Mouse (Mus musculus): ENCODE results near the gene Tango6. TPM values are rescaled to one million over a fixed set of nuclear protein-coding genes. Genes with fewer than 3 reads are reported as not detected.

The Tango6 gene
- polyA plus RNA-seq, 1 experiment, result 3.6 TPM

DNA sequence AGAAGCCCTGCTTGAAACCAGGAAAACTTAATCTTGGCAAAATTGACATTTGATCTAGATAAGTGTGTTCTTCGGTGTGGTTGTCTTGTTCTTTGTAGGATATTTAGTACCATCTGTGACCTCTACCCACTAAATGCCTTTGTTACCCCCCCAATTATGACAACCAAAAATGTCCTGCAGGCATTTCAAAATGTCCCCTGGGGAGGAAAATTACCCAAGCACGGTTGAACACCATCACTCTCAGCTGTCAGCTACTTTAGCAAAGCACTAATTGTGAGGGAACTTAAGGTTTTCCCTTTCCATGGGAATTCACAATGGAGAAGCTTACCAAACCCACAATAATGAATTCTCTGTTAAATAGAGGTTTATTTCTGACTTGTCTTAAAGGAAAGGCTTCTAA lies 41.1 kb downstream of the Tango6 start:
- no peak for TF ChIP-seq CTCF (IDR thresholded peaks at IDR 0.05; ENCODE audit: extremely low read depth, insufficient read depth, insufficient read length, insufficient replicate concordance)
- no peak for TF ChIP-seq POLR2A (IDR thresholded peaks at IDR 0.05; ENCODE audit: low read depth, low read length)
- peaks cover 11% of the 10 kb centered on the region for H3K36me3 ChIP-seq (ENCODE audit: control insufficient read depth, insufficient read depth, low read length)
- 71% methylated on average over 2 of the region's 2 CpGs for WGBS
- no peaks in the 10 kb centered on the region for H3K27me3 ChIP-seq (ENCODE audit: control insufficient read depth, insufficient read depth, low read length)
- DNase-seq (ENCODE audit: low read depth in 1 of 2, low spot score in 2 of 2), result no peak
- H3K27ac ChIP-seq (ENCODE audit: insufficient read depth, low read length), result no peak overlapping the region
- H3K4me1 ChIP-seq (ENCODE audit: control insufficient read depth, insufficient read depth, insufficient read length), result no peaks in the 10 kb centered on the region
- no peak overlapping the region for H3K4me3 ChIP-seq (ENCODE audit: extremely low read depth, insufficient read depth, insufficient read length)

DNA sequence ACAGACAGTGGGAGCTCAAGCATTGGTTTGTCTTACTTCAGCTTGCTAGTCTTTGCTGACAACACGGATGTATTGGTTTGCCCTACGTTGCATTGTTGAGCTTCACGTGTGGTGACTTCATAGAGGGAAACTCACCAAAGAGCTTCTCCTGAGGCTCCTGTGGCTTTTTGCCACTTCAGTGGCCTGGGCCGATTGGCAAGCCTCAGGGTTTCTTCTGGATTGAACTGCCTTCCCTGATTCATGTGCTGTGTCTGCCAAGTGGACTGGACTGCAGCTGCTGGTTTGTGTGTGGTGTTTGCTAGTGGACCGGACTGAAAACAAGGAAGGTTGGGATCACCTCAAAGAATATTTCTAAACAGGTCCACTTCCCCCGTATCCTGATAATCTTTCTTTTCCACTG lies 43.7 kb downstream of the Tango6 start:
- Histone ChIP-seq H3K27me3 (ENCODE audit: control insufficient read depth, insufficient read depth, low read length) (no peaks in the 10 kb centered on the region), H3K36me3 (ENCODE audit: control insufficient read depth, insufficient read depth, low read length) (peaks cover 8% of the 10 kb centered on the region), H3K4me3 (ENCODE audit: extremely low read depth, insufficient read depth, insufficient read length) (no peak overlapping the region), H3K27ac (ENCODE audit: insufficient read depth, low read length) (no peak overlapping the region), H3K4me1 (ENCODE audit: control insufficient read depth, insufficient read depth, insufficient read length) (no peaks in the 10 kb centered on the region)
- no peak for TF ChIP-seq POLR2A (IDR thresholded peaks at IDR 0.05; ENCODE audit: low read depth, low read length)
- TF ChIP-seq CTCF (IDR thresholded peaks at IDR 0.05; ENCODE audit: extremely low read depth, insufficient read depth, insufficient read length, insufficient replicate concordance), result no peak
- 93% methylated on average over 6 of the region's 6 CpGs for WGBS
- DNase-seq (ENCODE audit: low read depth in 1 of 2, low spot score in 2 of 2), result no peak

DNA sequence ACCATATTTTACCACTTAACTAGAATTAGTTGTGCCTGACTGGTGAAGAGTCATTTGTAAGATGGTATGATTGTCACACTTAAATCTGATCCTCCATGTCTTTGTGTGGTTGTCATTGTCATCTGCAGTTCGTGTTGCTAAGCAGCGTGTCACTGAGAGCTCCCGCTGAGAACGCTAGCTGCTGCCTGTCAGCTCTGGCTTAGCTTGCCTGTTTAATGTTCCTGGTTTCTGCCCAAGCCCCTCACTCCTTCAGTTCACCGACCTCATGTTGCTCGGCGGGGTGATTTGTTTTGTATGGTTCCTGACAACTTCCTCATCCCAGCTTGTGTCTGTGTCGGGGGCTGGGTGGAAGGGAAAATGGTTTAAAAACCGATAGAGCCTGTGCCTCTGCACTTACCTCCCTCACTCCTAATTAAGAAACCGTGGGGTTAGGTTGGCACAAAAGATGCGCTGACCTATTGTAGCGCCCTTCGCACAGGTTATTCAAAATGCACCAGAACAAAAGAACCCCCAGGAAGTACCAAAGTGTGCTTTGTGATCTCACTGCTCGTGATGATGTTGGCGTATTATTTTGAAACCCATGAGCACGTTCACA lies 44.5 kb downstream of the Tango6 start:
- H3K36me3 ChIP-seq (ENCODE audit: control insufficient read depth, insufficient read depth, low read length), result peaks cover 8% of the 10 kb centered on the region
- 48% methylated on average over 16 of the region's 16 CpGs for WGBS
- TF ChIP-seq CTCF (IDR thresholded peaks at IDR 0.05; ENCODE audit: extremely low read depth, insufficient read depth, insufficient read length, insufficient replicate concordance) (no peak), POLR2A (IDR thresholded peaks at IDR 0.05; ENCODE audit: low read depth, low read length) (no peak)
- H3K4me3 ChIP-seq (ENCODE audit: extremely low read depth, insufficient read depth, insufficient read length), result no peak overlapping the region
- no peaks in the 10 kb centered on the region for H3K27me3 ChIP-seq (ENCODE audit: control insufficient read depth, insufficient read depth, low read length)
- no peak for DNase-seq (ENCODE audit: low read depth in 1 of 2, low spot score in 2 of 2)
- no peak overlapping the region for H3K27ac ChIP-seq (ENCODE audit: insufficient read depth, low read length)
- H3K4me1 ChIP-seq (ENCODE audit: control insufficient read depth, insufficient read depth, insufficient read length), result no peaks in the 10 kb centered on the region

DNA sequence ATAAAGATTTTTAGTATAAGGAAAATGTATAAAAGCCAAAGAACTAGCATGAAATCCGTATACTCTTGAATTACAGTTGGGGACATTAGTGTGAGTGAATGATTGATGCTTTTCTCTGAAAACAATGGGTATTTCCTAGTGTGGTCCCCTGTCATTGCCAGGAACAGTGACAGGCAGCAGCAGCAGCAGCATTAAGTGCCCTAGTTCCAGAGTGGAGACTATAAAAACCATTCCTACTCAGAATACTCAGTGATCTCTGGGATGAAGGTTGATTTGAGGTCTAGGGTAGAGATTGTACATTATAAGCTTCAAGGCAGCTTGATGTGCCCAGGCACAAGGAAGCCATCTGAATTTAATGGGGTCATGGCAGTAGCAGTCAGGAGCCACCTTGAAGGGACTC lies 45.0 kb downstream of the Tango6 start:
- no peak for DNase-seq (ENCODE audit: low read depth in 1 of 2, low spot score in 2 of 2)
- Histone ChIP-seq H3K27me3 (ENCODE audit: control insufficient read depth, insufficient read depth, low read length) (no peaks in the 10 kb centered on the region), H3K4me1 (ENCODE audit: control insufficient read depth, insufficient read depth, insufficient read length) (no peaks in the 10 kb centered on the region), H3K27ac (ENCODE audit: insufficient read depth, low read length) (no peak overlapping the region), H3K4me3 (ENCODE audit: extremely low read depth, insufficient read depth, insufficient read length) (no peak overlapping the region), H3K36me3 (ENCODE audit: control insufficient read depth, insufficient read depth, low read length) (peaks cover 7% of the 10 kb centered on the region)
- no peak for TF ChIP-seq CTCF (IDR thresholded peaks at IDR 0.05; ENCODE audit: extremely low read depth, insufficient read depth, insufficient read length, insufficient replicate concordance)
- no peak for TF ChIP-seq POLR2A (IDR thresholded peaks at IDR 0.05; ENCODE audit: low read depth, low read length)
- 87% methylated on average over 1 of the region's 1 CpGs for WGBS

DNA sequence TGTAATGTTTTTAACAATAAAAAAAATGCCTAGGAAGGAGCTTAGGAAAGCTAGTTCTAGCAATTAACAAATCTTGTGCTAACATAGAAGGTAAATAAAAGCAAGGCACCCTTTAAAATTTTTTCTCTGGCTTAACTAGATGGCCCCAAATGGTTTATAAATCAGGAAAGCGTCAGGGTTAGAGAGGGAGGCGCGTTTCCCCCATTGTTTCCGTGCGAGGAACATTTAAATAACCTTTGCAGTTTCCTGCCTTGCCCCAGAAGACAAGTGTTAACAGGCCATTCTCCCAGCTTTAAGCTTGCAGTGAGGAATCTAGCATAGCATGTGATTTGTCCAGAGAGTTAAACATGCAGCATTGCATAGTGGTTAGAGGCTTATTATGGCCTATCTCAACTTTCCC lies 50.1 kb downstream of the Tango6 start:
- no peak for TF ChIP-seq CTCF (IDR thresholded peaks at IDR 0.05; ENCODE audit: extremely low read depth, insufficient read depth, insufficient read length, insufficient replicate concordance)
- TF ChIP-seq POLR2A (IDR thresholded peaks at IDR 0.05; ENCODE audit: low read depth, low read length), result no peak
- Histone ChIP-seq H3K27me3 (ENCODE audit: control insufficient read depth, insufficient read depth, low read length) (no peaks in the 10 kb centered on the region), H3K27ac (ENCODE audit: insufficient read depth, low read length) (no peak overlapping the region), H3K4me3 (ENCODE audit: extremely low read depth, insufficient read depth, insufficient read length) (no peak overlapping the region), H3K36me3 (ENCODE audit: control insufficient read depth, insufficient read depth, low read length) (peaks cover 3% of the 10 kb centered on the region; the same call in 1 of the 2 replicates), H3K4me1 (ENCODE audit: control insufficient read depth, insufficient read depth, insufficient read length) (peaks cover 3% of the 10 kb centered on the region)
- WGBS, result 30% methylated on average over 5 of the region's 5 CpGs
- no peak for DNase-seq (ENCODE audit: low read depth in 1 of 2, low spot score in 2 of 2)

DNA sequence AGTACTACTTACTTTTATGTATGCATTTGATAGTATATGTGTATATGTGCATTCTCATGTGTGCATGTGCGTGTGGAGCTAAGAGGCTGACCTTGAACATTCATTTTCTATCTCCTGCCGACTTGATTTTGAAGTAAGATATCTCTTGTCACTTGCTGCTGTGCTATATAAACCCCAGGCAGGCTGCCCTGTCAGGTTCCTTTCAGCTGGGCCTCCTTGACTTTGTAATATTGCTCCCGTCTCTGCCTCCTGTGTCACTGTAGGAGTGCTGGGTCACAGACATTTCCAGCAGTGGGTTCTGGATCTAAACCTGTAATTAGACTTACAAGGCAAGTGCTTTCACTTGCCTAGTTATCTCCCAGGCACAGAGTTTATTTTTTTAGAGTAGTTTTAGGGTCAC lies 50.8 kb downstream of the Tango6 start:
- WGBS, result 81% methylated on average over 3 of the region's 3 CpGs
- TF ChIP-seq POLR2A (IDR thresholded peaks at IDR 0.05; ENCODE audit: low read depth, low read length), result no peak
- no peak for TF ChIP-seq CTCF (IDR thresholded peaks at IDR 0.05; ENCODE audit: extremely low read depth, insufficient read depth, insufficient read length, insufficient replicate concordance)
- no peaks in the 10 kb centered on the region for H3K27me3 ChIP-seq (ENCODE audit: control insufficient read depth, insufficient read depth, low read length)
- no peak overlapping the region for H3K4me3 ChIP-seq (ENCODE audit: extremely low read depth, insufficient read depth, insufficient read length)
- no peak overlapping the region for H3K27ac ChIP-seq (ENCODE audit: insufficient read depth, low read length)
- DNase-seq (ENCODE audit: low read depth in 1 of 2, low spot score in 2 of 2), result no peak
- peaks cover 3% of the 10 kb centered on the region; the same call in 1 of the 2 replicates for H3K36me3 ChIP-seq (ENCODE audit: control insufficient read depth, insufficient read depth, low read length)
- peaks cover 3% of the 10 kb centered on the region for H3K4me1 ChIP-seq (ENCODE audit: control insufficient read depth, insufficient read depth, insufficient read length)

DNA sequence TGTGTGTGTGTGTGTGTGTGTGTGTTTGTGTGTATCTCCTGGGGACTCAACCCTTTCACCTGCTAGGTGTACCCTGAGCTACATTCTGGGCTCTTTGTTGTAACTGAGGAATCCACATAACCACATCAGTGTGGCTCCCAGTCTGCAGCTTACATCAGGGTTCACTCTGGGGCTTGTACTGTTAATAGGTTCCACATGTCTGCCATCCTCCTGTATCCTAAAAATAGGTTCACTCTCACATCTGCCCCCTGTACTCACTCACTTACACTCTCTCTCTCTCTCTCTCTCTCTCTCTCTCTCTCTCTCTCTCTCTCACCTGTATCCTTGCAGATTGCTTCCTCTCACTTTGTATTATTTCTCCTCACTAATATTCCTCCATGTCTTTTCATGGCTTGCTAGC lies 51.4 kb downstream of the Tango6 start:
- Histone ChIP-seq H3K36me3 (ENCODE audit: control insufficient read depth, insufficient read depth, low read length) (peaks cover 3% of the 10 kb centered on the region; the same call in 1 of the 2 replicates), H3K27me3 (ENCODE audit: control insufficient read depth, insufficient read depth, low read length) (no peaks in the 10 kb centered on the region), H3K4me1 (ENCODE audit: control insufficient read depth, insufficient read depth, insufficient read length) (peaks cover 3% of the 10 kb centered on the region), H3K4me3 (ENCODE audit: extremely low read depth, insufficient read depth, insufficient read length) (no peak overlapping the region), H3K27ac (ENCODE audit: insufficient read depth, low read length) (no peak overlapping the region)
- TF ChIP-seq CTCF (IDR thresholded peaks at IDR 0.05; ENCODE audit: extremely low read depth, insufficient read depth, insufficient read length, insufficient replicate concordance), result no peak
- no peak for TF ChIP-seq POLR2A (IDR thresholded peaks at IDR 0.05; ENCODE audit: low read depth, low read length)
- no peak for DNase-seq (ENCODE audit: low read depth in 1 of 2, low spot score in 2 of 2)
